Mouse (Mus musculus) lung, postnatal 0 days (tissue): Measurements from ENCODE around the gene Med12. TPM values are rescaled to one million over a fixed set of nuclear protein-coding genes. Genes with fewer than 3 reads are reported as not detected.

Experiments used
- ATAC-seq: fragments of 200-750 bp; cut with Nextera tagmentation; 2 replicates; pipeline ENCODE4 v1.8.0; 2017; ENCODE audit warnings: moderate library complexity
- DNase-seq: peaks from one replicate; pipeline ENCODE4 v3.0.0-alpha.2; 2016; ENCODE audit warnings: low spot score
- H3K27ac ChIP-seq: fragments of 300-500 bp; sonication (generic); 2 replicates; pipeline ENCODE4 v1.5.1; 2014; ENCODE audit warnings: antibody characterized with exemption, mild to moderate bottlenecking, low read length, mixed read lengths
- H3K27me3 ChIP-seq: fragments of 300-500 bp; sonication (generic); replicated peaks from 2 replicates; pipeline ENCODE4 v1.6.1; 2014; ENCODE audit warnings: low read length, mixed read lengths; ENCODE audit not compliant: insufficient read depth
- H3K36me3 ChIP-seq: fragments of 300-500 bp; sonication (generic); 2 replicates; pipeline ENCODE4 v1.6.1; 2014; ENCODE audit warnings: low read length, mixed read lengths; ENCODE audit not compliant: insufficient read depth
- H3K4me1 ChIP-seq: fragments of 300-500 bp; sonication (generic); 2 replicates; pipeline ENCODE4 v1.6.1; 2014; ENCODE audit warnings: antibody characterized with exemption, low read depth, low read length, mixed read lengths; ENCODE audit not compliant: insufficient read depth
- H3K4me2 ChIP-seq: fragments of 300-500 bp; sonication (generic); replicated peaks from 2 replicates; pipeline ENCODE4 v1.6.1; 2014; ENCODE audit warnings: low read depth, mild to moderate bottlenecking, low read length, moderate library complexity, mixed read lengths
- H3K4me3 ChIP-seq: fragments of 300-500 bp; sonication (generic); 2 replicates; pipeline ENCODE4 v1.5.1; 2014; ENCODE audit warnings: low read depth, low read length
- H3K9ac ChIP-seq: fragments of 300-500 bp; sonication (generic); replicated peaks from 2 replicates; pipeline ENCODE4 v1.6.1; 2014; ENCODE audit warnings: low read depth, mild to moderate bottlenecking
- H3K9me3 ChIP-seq: fragments of 300-500 bp; sonication (generic); 2 replicates; pipeline ENCODE4 v1.6.1; 2016; ENCODE audit warnings: low read length, mixed read lengths
- CTCF ChIP-seq: IDR thresholded peaks from 2 replicates; pipeline ENCODE4 v1.5.1; 2016; ENCODE audit warnings: antibody characterized with exemption, mild to moderate bottlenecking
- EP300 ChIP-seq: IDR thresholded peaks from 2 replicates; pipeline ENCODE4 v1.6.1; 2016; ENCODE audit warnings: antibody characterized with exemption, mild to moderate bottlenecking, control low read depth
- WGBS: fragments of 180-500 bp; shearing (Covaris S2); extraction: QIAGEN DNeasy Blood & Tissue Kit; methylation state at CpG from one replicate; pipeline ENCODE4 v1.1.7; 2014; 5-methylcytosine and 5-hydroxymethylcytosine counted together
- polyA plus RNA-seq: library from polyadenylated mRNA; unstranded; fragments of >200 nt; fragmentation: Nextera tagmentation; extraction: Ambion mirVana; gene quantifications from 2 replicates; pipeline ENCODE4 v1.2.1, GENCODE M21; 2015

Med12 gene
- polyA plus RNA-seq, 1 experiment from 2014 or later = 20.6 TPM

DNA sequence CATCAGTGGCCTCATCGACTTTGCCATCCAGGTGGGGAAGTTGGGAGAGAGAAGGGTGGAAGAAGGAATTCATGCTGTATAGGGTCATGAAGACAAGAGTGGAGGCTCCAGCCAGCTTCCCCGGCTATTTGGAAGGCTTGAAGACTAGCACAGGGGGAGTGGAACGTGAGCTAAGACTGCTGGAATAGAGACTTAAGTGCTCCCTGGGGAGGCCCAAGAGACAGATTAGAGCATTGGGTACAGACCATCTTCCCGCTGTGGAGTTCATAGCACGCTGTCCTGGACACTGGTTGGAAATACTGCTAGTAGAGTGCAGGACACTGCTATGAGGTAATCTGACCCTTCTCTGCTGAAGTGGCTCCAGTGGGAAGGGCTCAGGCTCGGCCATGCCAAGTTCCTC, 9.0 kb downstream of the Med12 start:
- no peak for ATAC-seq
- Histone ChIP-seq H3K9ac (no peak overlapping the region), H3K9me3 (no peaks in the 10 kb centered on the region), H3K4me2 (no peak overlapping the region), H3K36me3 (no peaks in the 10 kb centered on the region; the same call in 1 of the 2 replicates), H3K27me3 (no peaks in the 10 kb centered on the region), H3K27ac (no peak overlapping the region), H3K4me1 (no peaks in the 10 kb centered on the region), H3K4me3 (no peak overlapping the region)
- DNase-seq = no peak
- WGBS = 82% methylated on average over 6 of the region's 6 CpGs
- TF ChIP-seq EP300 (no peak), CTCF (no peak)

GRCm38 (mm10) chrX:101285534-101285933, 11.7 kb downstream of the Med12 start:
- Histone ChIP-seq H3K4me2 (no peak overlapping the region), H3K4me1 (no peaks in the 10 kb centered on the region), H3K9ac (no peak overlapping the region), H3K4me3 (no peak overlapping the region), H3K36me3 (peaks cover 4% of the 10 kb centered on the region), H3K9me3 (no peaks in the 10 kb centered on the region), H3K27ac (no peak overlapping the region), H3K27me3 (no peaks in the 10 kb centered on the region)
- DNase-seq = peak; percentile 36
- ATAC-seq = peak; percentile 50; the same call in 1 of the 2 replicates
- TF ChIP-seq EP300 (no peak), CTCF (peak; percentile 83)
- 18% methylated on average over 5 of the region's 6 CpGs for WGBS

DNA sequence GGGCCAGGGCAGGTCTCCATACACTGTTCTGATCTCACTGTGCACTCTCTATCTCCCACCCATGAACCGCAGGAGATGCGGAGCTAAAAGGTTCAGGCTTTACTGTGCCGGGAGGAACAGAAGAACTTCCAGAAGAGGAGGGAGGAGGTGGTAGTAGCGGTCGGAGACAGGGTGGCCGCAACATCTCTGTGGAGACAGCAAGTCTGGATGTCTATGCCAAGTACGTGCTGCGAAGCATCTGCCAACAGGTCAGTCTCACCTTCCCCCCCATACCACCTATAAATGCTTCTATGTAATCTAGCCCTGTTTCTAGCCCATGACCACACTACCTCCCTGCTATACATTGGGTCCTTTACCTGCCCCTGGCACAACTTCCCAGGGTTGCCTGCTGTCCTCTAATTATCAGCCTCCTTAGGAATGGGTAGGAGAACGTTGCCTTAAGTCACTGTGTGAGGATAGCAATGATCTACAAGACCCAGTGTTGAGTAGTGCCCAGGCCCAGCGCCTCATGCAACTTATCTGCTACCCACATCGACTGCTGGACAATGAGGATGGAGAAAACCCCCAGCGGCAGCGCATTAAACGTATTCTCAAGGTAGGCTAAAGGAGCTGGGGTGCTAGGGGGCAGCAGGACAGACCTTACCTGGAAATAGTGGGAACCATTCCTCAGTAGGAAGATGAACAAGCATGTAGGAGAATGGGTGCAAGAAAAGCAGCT, 12.3 kb downstream of the Med12 start:
- H3K27me3 ChIP-seq = no peaks in the 10 kb centered on the region
- H3K4me2 ChIP-seq = no peak overlapping the region
- H3K27ac ChIP-seq = no peak overlapping the region
- H3K4me3 ChIP-seq = no peak overlapping the region
- H3K9ac ChIP-seq = no peak overlapping the region
- WGBS = 91% methylated on average over 14 of the region's 14 CpGs
- DNase-seq = no peak
- ATAC-seq = no peak
- H3K9me3 ChIP-seq = no peaks in the 10 kb centered on the region
- H3K4me1 ChIP-seq = no peaks in the 10 kb centered on the region
- peaks cover 4% of the 10 kb centered on the region for H3K36me3 ChIP-seq
- TF ChIP-seq CTCF = no peak
- no peak for TF ChIP-seq EP300

- no peak; the same call in 1 of the 2 replicates for ATAC-seq
- no peak for DNase-seq
- H3K9ac ChIP-seq = no peak overlapping the region
- no peaks in the 10 kb centered on the region for H3K4me1 ChIP-seq
- 79% methylated on average over 3 of the region's 3 CpGs for WGBS
- no peak for TF ChIP-seq EP300
- no peak for TF ChIP-seq CTCF
- H3K9me3 ChIP-seq = no peaks in the 10 kb centered on the region
- peaks cover 4% of the 10 kb centered on the region for H3K36me3 ChIP-seq
- H3K27ac ChIP-seq = no peak overlapping the region
- no peaks in the 10 kb centered on the region for H3K27me3 ChIP-seq
- H3K4me2 ChIP-seq = no peak overlapping the region
- H3K4me3 ChIP-seq = no peak overlapping the region
These were observed 13.7 kb downstream of the Med12 start for GRCm38 (mm10) chrX:101287543-101287942.

DNA sequence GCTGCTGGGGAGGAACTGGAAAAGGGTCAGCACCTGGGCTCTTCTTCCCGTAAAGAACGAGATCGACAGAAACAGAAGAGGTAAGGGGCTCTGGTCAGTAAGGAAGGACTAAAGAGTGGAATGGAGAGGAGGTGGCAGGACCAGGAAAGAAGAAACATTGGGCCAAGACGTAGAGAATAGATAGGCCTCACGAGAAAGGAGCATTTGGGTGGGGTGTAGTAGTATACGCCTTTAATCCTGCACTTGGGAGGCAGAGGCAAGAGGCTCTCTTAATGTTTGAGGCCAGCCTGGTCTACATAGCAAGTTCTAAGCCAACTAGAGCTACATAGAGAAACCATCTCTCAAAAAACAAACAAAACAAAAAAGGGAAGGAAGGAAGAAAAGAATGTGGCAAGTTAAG, 14.6 kb downstream of the Med12 start:
- H3K27me3 ChIP-seq = no peaks in the 10 kb centered on the region
- no peak overlapping the region for H3K9ac ChIP-seq
- no peak overlapping the region for H3K4me2 ChIP-seq
- WGBS = 90% methylated on average over 6 of the region's 6 CpGs
- H3K4me1 ChIP-seq = no peaks in the 10 kb centered on the region
- peaks cover 4% of the 10 kb centered on the region for H3K36me3 ChIP-seq
- H3K4me3 ChIP-seq = no peak overlapping the region
- no peak overlapping the region for H3K27ac ChIP-seq
- ATAC-seq (no peak), DNase-seq (no peak)
- TF ChIP-seq CTCF (no peak), EP300 (no peak)
- no peaks in the 10 kb centered on the region for H3K9me3 ChIP-seq

DNA sequence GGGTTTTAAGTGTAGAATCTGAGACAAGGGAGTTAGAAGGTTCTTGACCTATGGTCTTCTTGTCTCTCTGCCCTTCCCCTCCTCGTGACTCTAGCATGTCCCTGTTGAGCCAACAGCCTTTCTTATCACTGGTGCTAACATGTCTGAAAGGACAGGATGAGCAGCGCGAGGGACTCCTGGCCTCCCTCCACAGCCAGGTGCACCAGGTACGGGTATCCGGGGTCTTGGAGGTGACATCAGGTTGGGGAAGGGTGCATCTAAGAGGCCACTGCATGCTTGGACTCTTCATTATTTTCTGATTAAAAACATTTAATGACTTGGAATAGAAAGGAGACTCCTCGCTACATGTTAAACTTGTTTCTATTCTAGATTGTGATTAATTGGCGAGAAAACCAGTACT, 15.2 kb downstream of the Med12 start:
- DNase-seq = no peak
- no peak overlapping the region for H3K4me2 ChIP-seq
- H3K27me3 ChIP-seq = no peaks in the 10 kb centered on the region
- no peak overlapping the region for H3K27ac ChIP-seq
- WGBS = 82% methylated on average over 7 of the region's 7 CpGs
- no peaks in the 10 kb centered on the region for H3K4me1 ChIP-seq
- H3K4me3 ChIP-seq = no peak overlapping the region
- H3K9ac ChIP-seq = no peak overlapping the region
- H3K9me3 ChIP-seq = no peaks in the 10 kb centered on the region
- no peak for ATAC-seq
- TF ChIP-seq EP300 (no peak), CTCF (no peak)
- H3K36me3 ChIP-seq = peaks cover 4% of the 10 kb centered on the region

DNA sequence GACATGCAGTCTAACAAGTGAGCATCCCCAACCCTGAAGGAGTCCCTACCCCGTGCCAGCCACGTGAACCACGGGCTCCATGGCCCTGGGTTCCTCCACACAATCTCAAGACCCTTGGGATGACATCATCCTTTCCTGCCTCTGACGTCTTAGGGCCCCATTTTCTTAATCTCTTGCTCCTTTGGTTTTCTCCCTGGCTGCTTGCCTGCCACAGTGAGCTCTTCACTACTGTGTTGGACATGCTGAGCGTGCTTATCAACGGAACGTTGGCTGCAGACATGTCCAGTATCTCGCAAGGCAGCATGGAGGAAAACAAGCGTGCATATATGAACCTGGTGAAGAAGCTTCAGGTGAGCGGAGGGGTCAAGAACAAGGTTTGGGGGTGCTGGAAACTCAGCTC, 16.3 kb downstream of the Med12 start:
- DNase-seq (no peak), ATAC-seq (no peak)
- WGBS = 83% methylated on average over 10 of the region's 10 CpGs
- Histone ChIP-seq H3K9ac (no peak overlapping the region), H3K9me3 (no peaks in the 10 kb centered on the region), H3K27me3 (no peaks in the 10 kb centered on the region), H3K4me3 (no peak overlapping the region), H3K4me1 (no peaks in the 10 kb centered on the region), H3K27ac (no peak overlapping the region), H3K4me2 (no peak overlapping the region), H3K36me3 (peaks cover 4% of the 10 kb centered on the region)
- TF ChIP-seq EP300 (no peak), CTCF (no peak)
